Mouse (Mus musculus): ENCODE measurements around the gene Trim72. TPM values are rescaled to one million over a fixed set of nuclear protein-coding genes. Genes with fewer than 3 reads are reported as not detected.

Trim72 gene
- 3.6 and 5.2 TPM in 2 replicates for polyA plus RNA-seq (2015; fragmentation: Nextera tagmentation; extraction: Ambion mirVana)

DNA sequence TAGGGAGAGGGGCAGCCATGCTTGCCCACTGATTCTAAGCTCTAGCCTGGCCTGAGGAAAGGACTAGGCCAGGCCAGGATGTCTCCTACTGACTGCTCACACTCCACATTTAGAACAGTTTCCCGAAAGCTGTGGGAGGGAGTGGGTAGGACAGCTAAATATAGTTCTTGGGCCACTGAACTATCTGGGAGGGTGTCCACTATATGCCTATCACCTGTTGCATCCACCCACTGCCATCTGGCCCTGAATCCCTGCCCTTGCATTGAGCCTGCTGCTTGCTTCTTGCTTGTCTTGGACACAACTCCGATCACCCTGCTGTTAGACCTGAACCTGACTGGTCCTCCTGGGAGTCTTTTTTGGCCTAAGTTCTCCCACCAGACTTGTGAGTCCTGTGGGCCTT is at the start of gene Trim72:
Trim72 (plus strand) TSS at position 262 of the 400 bp plus-strand sequence.
- peak within 1 kb of the TSS; percentile 46 for H3K4me2 ChIP-seq (replicated peaks)
- H3K9ac ChIP-seq = no peak within 1 kb of the TSS; the same call in 1 of the 2 replicates
- H3K27ac ChIP-seq (replicated peaks) = peak within 1 kb of the TSS; percentile 82
- H3K27me3 ChIP-seq = no peaks in the 10 kb centered on the region
- no peaks in the 10 kb centered on the region for H3K9me3 ChIP-seq (replicated peaks)
- no peaks in the 10 kb centered on the region for H3K36me3 ChIP-seq
- H3K4me1 ChIP-seq = peaks cover 11% of the 10 kb centered on the region
- 76% methylated on average over 2 of the region's 2 CpGs for WGBS
- H3K4me3 ChIP-seq (replicated peaks) = peak within 1 kb of the TSS; percentile 34
- no peak for ATAC-seq (ENCODE audit: insufficient number of reproducible peaks, low FRiP score, low TSS enrichment, low read depth)

DNA sequence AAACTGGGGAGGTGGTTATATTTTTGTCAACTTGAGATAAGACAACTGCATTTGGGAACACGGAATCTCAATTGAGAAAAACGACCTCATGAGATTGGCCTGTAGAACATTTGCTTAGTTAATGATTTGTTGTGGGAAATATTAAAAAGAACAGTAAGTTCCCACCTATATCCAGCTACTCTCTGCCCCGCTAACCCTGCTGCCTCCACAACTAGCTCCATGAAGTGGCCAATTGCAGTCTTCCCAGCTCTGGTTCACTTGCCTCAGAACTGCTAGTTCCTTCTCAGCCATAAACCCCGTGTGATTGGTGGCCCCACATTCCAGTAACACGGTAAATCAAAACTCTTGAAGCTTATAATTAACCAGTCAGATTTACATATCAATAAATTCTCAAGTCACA is 44.4 kb upstream of the Trim72 start:
- Histone ChIP-seq H3K4me3 (replicated peaks) (no peak overlapping the region), H3K4me2 (replicated peaks) (no peak overlapping the region), H3K36me3 (no peaks in the 10 kb centered on the region), H3K27ac (replicated peaks) (no peak overlapping the region), H3K4me1 (no peaks in the 10 kb centered on the region), H3K9me3 (replicated peaks) (no peaks in the 10 kb centered on the region), H3K27me3 (no peaks in the 10 kb centered on the region), H3K9ac (no peak overlapping the region)
- WGBS = 63% methylated on average over 5 of the region's 5 CpGs
- no peak for ATAC-seq (ENCODE audit: insufficient number of reproducible peaks, low FRiP score, low TSS enrichment, low read depth)

DNA sequence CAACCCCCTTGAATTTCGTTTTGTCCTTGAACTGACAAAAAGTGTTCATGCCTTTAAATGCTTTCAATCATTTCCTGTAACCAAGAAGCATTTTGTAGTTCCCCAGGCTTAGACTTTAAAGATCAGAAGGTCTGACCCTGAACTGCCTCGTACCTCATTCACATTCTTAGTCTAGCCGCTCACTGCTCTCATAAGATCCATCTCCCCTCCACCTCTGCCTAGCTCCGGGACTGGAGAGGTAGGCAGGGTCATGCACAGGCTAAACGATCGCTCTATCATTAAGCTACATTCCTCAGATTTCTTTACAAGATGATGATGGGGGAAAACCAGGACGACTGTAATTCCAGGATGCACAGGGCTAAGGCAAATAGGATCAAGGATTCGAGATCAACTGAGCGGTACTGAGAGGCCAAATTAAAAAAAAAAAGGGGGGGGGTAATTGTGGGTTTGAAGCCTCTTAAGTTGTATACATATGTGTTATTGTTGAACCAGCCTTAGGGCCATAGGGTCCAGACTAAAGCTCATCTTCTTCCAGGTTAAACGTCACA is 37.3 kb upstream of the Trim72 start:
- no peaks in the 10 kb centered on the region for H3K9me3 ChIP-seq (replicated peaks)
- peaks cover 17% of the 10 kb centered on the region for H3K36me3 ChIP-seq
- peak overlapping the region; percentile 97 for H3K27ac ChIP-seq (replicated peaks)
- ATAC-seq (ENCODE audit: insufficient number of reproducible peaks, low FRiP score, low TSS enrichment, low read depth) = no peak
- 7% methylated on average over 10 of the region's 10 CpGs for WGBS
- H3K4me3 ChIP-seq (replicated peaks) = peak overlapping the region; percentile 94
- H3K4me2 ChIP-seq (replicated peaks) = peak overlapping the region; percentile 75
- peak overlapping the region; percentile 48 for H3K9ac ChIP-seq
- H3K27me3 ChIP-seq = no peaks in the 10 kb centered on the region
- H3K4me1 ChIP-seq = peaks cover 21% of the 10 kb centered on the region

DNA sequence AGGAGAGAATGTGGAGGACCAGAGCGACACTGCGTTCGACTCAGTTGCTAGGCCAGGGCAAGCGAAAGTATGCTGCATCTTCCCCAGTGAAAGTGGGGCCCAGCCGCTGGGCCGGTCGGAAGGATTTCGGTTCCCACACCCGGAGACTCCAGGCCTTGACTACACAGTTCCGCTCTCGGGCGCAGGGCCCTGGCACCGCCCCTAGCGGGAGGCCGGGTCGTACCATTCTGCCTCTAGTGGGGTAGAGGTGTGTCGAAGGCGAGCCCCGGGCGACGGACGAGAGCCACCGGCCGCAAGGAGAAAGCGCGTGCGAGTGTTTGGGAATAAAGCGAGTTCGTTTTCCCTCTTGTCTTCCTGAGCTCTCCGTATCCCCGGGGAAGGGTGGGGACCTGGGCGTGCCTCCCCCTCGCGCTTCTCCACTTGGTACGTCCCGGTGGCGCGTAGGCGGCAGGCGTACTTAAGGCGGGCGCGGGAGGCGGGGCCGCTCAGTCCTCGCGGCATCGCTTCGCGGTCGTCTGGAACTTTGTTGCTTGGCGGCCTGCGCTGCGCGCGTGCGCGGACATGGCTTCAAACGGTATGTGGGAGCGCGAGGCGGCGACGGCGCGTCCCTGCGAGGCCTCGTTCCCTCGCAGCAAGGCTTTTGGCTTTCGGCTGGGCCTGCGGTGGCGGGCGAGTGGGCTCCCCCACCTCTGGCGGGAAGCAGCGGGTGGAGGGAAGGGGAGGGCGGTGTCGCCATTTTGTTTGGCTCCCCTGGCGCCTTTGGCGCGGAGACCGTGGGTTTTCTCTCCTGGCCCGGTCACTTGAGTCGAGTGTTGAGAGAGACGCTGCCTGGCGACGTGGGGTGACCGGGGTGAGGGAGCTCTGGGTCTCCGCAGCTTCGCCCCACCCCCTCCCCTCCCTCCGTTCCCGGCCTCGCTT is 36.5 kb upstream of the Trim72 start, which contains the start of gene Fus:
Fus (plus strand) TSS at position 454 of the 918 bp plus-strand sequence.
- peak; percentile 94 for ATAC-seq (ENCODE audit: insufficient number of reproducible peaks, low FRiP score, low TSS enrichment, low read depth)
- Histone ChIP-seq H3K9me3 (replicated peaks) (no peaks in the 10 kb centered on the region), H3K27ac (replicated peaks) (peak within 1 kb of the TSS; percentile 97), H3K36me3 (peaks cover 25% of the 10 kb centered on the region), H3K27me3 (no peaks in the 10 kb centered on the region), H3K4me3 (replicated peaks) (peak within 1 kb of the TSS; percentile 94), H3K9ac (peak within 1 kb of the TSS; percentile 94), H3K4me1 (peaks cover 21% of the 10 kb centered on the region), H3K4me2 (replicated peaks) (peak within 1 kb of the TSS; percentile 75)
- under 1% methylated on average over 92 of the region's 92 CpGs for WGBS

DNA sequence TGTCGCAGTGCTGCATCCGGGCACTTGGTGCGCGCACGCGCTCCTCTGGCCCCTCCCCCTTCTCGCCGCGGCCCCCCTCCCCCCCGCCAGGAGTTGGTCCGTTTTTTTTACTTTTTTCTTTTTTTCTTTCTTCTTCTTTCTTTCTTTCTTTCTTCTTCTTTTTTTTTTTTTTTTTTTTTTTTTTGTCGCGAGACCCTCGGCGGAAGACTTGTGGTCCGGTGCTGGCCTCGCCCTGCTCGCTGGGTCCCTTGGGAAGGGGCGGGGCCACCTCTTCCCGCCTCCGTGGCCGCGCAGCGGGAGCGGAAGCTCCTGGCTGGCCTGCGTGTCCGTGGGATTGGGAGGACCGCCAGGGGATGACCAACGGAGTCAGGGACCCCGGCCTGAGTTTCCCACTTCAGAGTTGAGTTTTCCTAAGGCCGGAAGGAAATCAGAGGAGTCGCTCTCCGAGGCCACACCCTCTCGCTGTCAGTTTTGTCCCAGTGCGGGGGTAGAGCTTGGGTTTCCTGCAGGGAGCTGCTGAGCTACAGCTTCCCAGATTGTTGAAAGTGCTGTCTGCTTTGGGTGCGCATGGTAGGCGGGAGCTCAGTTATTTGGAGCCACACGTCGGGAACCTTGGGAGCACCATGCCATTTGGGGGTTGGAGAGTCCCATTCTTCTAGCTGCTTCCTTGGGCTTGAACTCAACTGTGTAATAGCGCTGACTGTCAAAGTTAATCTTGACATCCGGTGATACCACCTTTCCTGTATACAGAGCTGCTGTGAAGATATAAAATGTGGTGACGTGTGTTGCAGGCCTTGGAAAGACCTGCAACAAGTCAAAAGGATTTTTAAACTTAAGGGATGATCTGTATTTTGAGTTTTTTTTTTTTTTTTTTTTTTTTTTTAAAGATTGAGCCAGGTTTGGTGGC is 35.6 kb upstream of the Trim72 start:
- Histone ChIP-seq H3K27ac (replicated peaks) (peak overlapping the region; percentile 97), H3K27me3 (no peaks in the 10 kb centered on the region), H3K36me3 (peaks cover 34% of the 10 kb centered on the region), H3K4me1 (peaks cover 21% of the 10 kb centered on the region), H3K9me3 (replicated peaks) (no peaks in the 10 kb centered on the region), H3K4me2 (replicated peaks) (peak overlapping the region; percentile 75), H3K9ac (peak overlapping the region; percentile 94), H3K4me3 (replicated peaks) (peak overlapping the region; percentile 94)
- under 1% methylated on average over 41 of the region's 42 CpGs for WGBS
- peak; percentile 30; the same call in 1 of the 2 replicates for ATAC-seq (ENCODE audit: insufficient number of reproducible peaks, low FRiP score, low TSS enrichment, low read depth)

DNA sequence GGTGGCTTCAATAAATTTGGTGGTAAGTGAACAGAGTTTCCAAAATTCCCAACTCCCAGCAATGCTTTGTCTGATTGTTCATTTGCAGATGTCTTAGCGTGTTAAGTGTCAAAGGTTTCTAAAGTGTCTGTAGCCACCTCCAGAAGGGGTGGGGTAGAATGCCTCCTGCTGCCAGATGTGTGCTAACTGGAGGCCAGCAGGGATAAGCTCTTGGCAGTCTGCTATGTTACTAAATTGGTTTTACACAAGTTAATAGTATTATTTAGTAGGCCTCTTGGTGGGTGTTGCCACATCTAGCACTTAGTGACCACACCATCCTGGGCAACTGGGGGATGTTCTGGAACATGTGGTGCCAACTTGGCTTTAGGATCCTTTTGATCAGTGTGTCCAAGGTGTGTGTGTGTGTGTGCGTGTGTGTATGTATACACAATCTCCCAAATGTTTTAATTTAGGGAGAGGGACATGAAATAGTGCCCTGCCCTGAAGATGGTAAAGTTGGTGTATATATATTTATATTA is 29.3 kb upstream of the Trim72 start:
- no peaks in the 10 kb centered on the region for H3K9me3 ChIP-seq (replicated peaks)
- no peaks in the 10 kb centered on the region for H3K27me3 ChIP-seq
- no peak overlapping the region for H3K4me3 ChIP-seq (replicated peaks)
- H3K9ac ChIP-seq = no peak overlapping the region
- peaks cover 82% of the 10 kb centered on the region for H3K36me3 ChIP-seq
- 74% methylated on average over 2 of the region's 2 CpGs for WGBS
- no peak overlapping the region for H3K4me2 ChIP-seq (replicated peaks)
- peaks cover 7% of the 10 kb centered on the region; the same call in 1 of the 2 replicates for H3K4me1 ChIP-seq
- no peak overlapping the region for H3K27ac ChIP-seq (replicated peaks)
- no peak for ATAC-seq (ENCODE audit: insufficient number of reproducible peaks, low FRiP score, low TSS enrichment, low read depth)

DNA sequence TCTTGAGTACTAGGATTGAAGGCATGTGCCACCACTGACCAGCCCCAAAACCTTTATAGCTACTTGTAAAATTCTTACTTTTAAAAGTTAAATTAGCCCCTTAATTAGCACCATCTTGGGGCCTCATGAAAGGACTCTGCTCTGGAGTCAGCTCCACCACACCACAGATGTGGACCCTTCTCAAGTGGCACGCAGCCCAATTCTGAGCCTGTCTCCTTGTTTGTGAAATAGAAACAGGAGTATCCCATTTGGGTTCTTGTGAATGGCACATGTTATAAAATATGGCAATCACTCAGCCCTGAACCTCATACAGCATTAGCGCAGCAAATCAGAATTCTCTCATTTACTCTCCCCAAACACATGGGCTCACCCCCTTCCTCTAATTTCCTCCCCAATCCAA is 24.9 kb upstream of the Trim72 start:
- H3K4me2 ChIP-seq (replicated peaks) = no peak overlapping the region
- H3K9me3 ChIP-seq (replicated peaks) = no peaks in the 10 kb centered on the region
- no peak for ATAC-seq (ENCODE audit: insufficient number of reproducible peaks, low FRiP score, low TSS enrichment, low read depth)
- no peaks in the 10 kb centered on the region for H3K27me3 ChIP-seq
- H3K27ac ChIP-seq (replicated peaks) = no peak overlapping the region
- no peaks in the 10 kb centered on the region for H3K4me1 ChIP-seq
- WGBS = 89% methylated on average over 2 of the region's 2 CpGs
- peaks cover 87% of the 10 kb centered on the region for H3K36me3 ChIP-seq
- no peak overlapping the region for H3K9ac ChIP-seq
- no peak overlapping the region for H3K4me3 ChIP-seq (replicated peaks)

DNA sequence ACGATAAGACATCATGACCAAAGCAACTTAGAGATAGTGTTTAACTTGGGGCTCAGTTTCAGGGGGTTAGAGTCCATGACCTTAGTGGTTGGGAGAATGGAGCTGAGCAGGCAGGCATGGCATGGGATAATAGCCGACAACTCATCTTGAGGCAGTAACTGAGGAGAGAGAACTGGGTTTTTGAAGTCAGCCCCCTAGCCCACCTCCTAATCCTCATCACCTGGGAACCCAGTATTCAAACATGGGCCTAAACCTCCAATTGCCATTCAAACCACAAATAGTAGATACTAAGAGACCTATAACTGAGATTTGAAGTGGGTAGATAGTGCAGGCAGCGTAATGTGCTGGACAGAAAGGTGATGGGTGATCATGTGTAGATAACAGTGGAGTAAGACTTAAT is 23.1 kb upstream of the Trim72 start:
- Histone ChIP-seq H3K9ac (no peak overlapping the region), H3K27ac (replicated peaks) (no peak overlapping the region), H3K4me3 (replicated peaks) (no peak overlapping the region), H3K4me1 (no peaks in the 10 kb centered on the region), H3K9me3 (replicated peaks) (no peaks in the 10 kb centered on the region), H3K27me3 (no peaks in the 10 kb centered on the region), H3K36me3 (peaks cover 84% of the 10 kb centered on the region), H3K4me2 (replicated peaks) (no peak overlapping the region)
- 88% methylated on average over 3 of the region's 3 CpGs for WGBS
- ATAC-seq (ENCODE audit: insufficient number of reproducible peaks, low FRiP score, low TSS enrichment, low read depth) = no peak

DNA sequence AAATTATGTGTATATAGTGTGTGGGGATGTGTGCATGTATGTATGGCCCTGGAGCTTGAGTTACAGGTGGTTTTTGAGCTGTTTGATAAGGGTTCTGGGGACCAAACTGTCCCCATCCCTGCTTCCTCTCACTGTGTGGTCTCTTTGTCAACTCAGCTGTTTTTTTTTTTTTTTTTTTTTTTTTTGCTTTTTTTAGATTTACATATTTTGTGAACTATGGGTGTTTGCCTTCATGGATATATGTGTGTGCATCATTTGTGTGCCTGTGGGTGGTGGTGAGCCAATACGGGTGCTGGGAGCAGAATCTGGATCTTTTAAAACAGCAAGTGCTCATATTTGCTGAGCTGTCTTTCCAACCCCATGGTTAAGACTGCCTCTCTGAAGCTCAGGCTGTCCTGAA is 14.8 kb upstream of the Trim72 start:
- ATAC-seq (ENCODE audit: insufficient number of reproducible peaks, low FRiP score, low TSS enrichment, low read depth) = no peak
- Histone ChIP-seq H3K27me3 (no peaks in the 10 kb centered on the region), H3K36me3 (peaks cover 58% of the 10 kb centered on the region), H3K9ac (no peak overlapping the region), H3K4me2 (replicated peaks) (no peak overlapping the region), H3K9me3 (replicated peaks) (no peaks in the 10 kb centered on the region), H3K4me1 (peaks cover 13% of the 10 kb centered on the region), H3K27ac (replicated peaks) (no peak overlapping the region), H3K4me3 (replicated peaks) (no peak overlapping the region)
- WGBS = 90% methylated on average over 1 of the region's 1 CpGs

DNA sequence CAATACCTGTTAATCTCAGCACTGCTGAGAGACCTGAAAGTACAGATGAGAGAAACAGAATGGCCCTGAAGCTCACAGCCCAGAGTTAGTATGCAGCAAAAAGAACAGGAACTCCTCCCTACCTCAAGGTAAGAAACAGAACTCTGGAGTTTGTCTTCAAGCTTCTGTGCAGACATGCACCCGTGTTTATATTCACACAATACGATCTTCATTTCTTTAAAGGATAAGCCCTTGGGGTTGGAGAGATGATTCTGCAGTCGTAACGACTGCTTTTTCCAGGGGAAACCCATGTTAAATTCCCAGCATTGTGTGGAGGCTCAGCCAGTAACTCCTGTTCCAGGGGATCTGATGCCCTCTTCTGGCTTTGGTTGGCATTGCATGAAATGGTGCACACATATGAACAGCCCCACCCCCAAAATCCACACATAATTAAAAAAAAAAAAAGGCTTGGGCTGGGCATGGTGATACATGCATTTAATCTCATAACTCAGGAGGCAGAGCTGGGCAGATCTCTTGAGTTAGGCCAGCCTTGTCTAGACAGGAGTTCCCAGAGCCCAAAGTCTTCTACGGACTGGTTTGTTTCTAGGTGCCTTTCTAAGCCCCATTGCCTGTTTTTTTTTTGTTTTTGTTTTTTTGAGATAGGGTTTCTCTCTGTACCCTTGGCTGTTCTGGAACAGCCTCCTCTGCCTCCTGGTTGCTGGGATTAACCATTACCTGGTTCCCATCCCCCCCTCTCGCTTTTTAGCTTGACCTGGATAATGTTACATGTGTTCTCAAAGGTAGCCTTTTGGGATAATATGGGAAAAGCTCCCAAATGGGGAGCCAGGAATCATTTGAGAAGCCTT is 11.9 kb upstream of the Trim72 start:
- ATAC-seq (ENCODE audit: insufficient number of reproducible peaks, low FRiP score, low TSS enrichment, low read depth) = peak; percentile 35; the same call in 1 of the 2 replicates
- WGBS = 43% methylated on average over 6 of the region's 6 CpGs
- H3K36me3 ChIP-seq = peaks cover 35% of the 10 kb centered on the region; the same call in 1 of the 2 replicates
- H3K4me3 ChIP-seq (replicated peaks) = no peak overlapping the region
- no peak overlapping the region for H3K27ac ChIP-seq (replicated peaks)
- H3K27me3 ChIP-seq = no peaks in the 10 kb centered on the region
- H3K9me3 ChIP-seq (replicated peaks) = no peaks in the 10 kb centered on the region
- H3K4me2 ChIP-seq (replicated peaks) = 0 out of 2 replicates have a peak overlapping the region, but pooled peaks have one; percentile 53
- H3K9ac ChIP-seq = no peak overlapping the region
- H3K4me1 ChIP-seq = peaks cover 13% of the 10 kb centered on the region
